Mouse (Mus musculus) G1E (cell line): ENCODE results near the gene Pak4.

Experiments used
- CTCF ChIP-seq: IDR thresholded peaks from 2 replicates; pipeline ENCODE4 v1.5.1; 2012; ENCODE audit warnings: low read depth, low read length, inconsistent platforms, mixed read lengths
- GATA1 ChIP-seq: IDR thresholded peaks from 2 replicates; pipeline ENCODE4 v1.6.1; 2012; ENCODE audit warnings: borderline replicate concordance, low read length, inconsistent platforms, mixed read lengths

GRCm38 (mm10) chr7:28603136-28603535, 5.2 kb upstream of the Pak4 start:
- TF ChIP-seq CTCF, result no peak
- no peak for TF ChIP-seq GATA1
